Mouse (Mus musculus) gastrocnemius, adult 2 months (tissue): Measurements from ENCODE around the gene Gm2115. TPM values are rescaled to one million over a fixed set of nuclear protein-coding genes. Genes with fewer than 3 reads are reported as not detected.

Source experiments
- DNase-seq: peaks from one replicate; pipeline ENCODE4 v3.0.0; 2022
- H3K27ac ChIP-seq: fragments of 200-600 bp; 2 replicates; pipeline ENCODE4 v1.8.1; 2022; ENCODE audit warnings: mild to moderate bottlenecking
- H3K4me3 ChIP-seq: fragments of 200-600 bp; 2 replicates; pipeline ENCODE4 v1.8.1; 2022; ENCODE audit warnings: mild to moderate bottlenecking, moderate library complexity
- CTCF ChIP-seq: fragments of 200-600 bp; IDR thresholded peaks from 2 replicates; pipeline ENCODE4 v1.8.1; 2022; ENCODE audit warnings: antibody characterized with exemption, mild to moderate bottlenecking, moderate library complexity
- intact Hi-C: fragments of 180-260 bp; cut with DNase I; formaldehyde crosslinking; loops from one replicate; pipeline ENCODE4 v1.15.1; 2025
- total RNA-seq, 2 experiments: library from RNA; stranded (reverse); gene quantifications; 2 replicates each; pipeline ENCODE4 v1.2.3; 2021

Gene Gm2115
- total RNA-seq, 2 experiments from 2014 or later = 0.10 to 0.17 TPM

GRCm38 (mm10) chr7:84594087-84594916, 65.5 kb downstream of the Gm2115 start:
- intact Hi-C loops = loop anchor here (2.0 to 5.0 kb wide), 3 partner anchors 158 to 200 kb away; no protein-coding TSS in a partner anchor
- DNase-seq = no peak
- H3K4me3 ChIP-seq = no peak overlapping the region
- TF ChIP-seq CTCF = peak; percentile 56
- H3K27ac ChIP-seq = no peak overlapping the region

DNA sequence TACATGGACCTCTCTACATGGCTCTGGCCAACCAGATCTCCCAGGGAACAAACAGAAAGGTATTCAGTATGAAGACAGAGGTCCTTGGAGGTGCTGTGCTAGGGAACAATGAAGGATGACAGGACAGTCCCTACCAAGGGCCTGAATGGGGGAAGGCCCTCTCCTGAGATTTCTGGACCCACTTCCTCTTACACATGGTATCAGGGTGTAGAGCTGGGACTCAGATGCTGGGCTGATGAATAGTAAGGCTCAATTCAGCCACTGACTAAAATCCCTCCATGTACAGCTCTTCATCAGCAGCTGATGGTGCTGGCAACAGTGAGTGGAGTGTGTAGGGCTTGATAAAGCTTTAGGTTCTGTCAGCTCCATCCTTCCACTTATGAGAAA, 66.2 kb downstream of the Gm2115 start:
- no peak for TF ChIP-seq CTCF
- Histone ChIP-seq H3K27ac (no peak overlapping the region), H3K4me3 (no peak overlapping the region)
- no peak for DNase-seq
- intact Hi-C loops = loop anchor here (2.0 to 5.0 kb wide), 3 partner anchors 157 to 200 kb away; no protein-coding TSS in a partner anchor

DNA sequence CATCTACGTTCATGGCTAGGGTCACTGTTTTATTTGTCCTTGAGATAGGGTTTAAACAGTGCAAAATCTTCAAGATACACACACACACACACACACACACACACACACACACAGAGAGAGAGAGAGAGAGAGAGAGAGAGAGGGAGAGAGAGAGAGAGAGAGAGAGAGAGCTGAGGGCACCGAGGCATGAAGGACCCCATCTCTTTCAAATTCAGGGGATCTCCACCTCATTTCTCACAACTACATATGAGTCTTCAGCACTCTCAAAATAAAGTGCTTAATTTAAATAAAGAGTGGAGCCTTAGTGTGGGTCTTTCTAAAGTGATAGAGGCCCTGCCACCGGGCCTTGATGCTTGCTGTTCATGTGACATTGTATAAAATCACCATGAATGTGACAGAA, 67.2 kb downstream of the Gm2115 start:
- DNase-seq = no peak
- TF ChIP-seq CTCF = no peak
- H3K4me3 ChIP-seq = no peak overlapping the region
- intact Hi-C loops = no loop called here
- H3K27ac ChIP-seq = no peak overlapping the region

DNA sequence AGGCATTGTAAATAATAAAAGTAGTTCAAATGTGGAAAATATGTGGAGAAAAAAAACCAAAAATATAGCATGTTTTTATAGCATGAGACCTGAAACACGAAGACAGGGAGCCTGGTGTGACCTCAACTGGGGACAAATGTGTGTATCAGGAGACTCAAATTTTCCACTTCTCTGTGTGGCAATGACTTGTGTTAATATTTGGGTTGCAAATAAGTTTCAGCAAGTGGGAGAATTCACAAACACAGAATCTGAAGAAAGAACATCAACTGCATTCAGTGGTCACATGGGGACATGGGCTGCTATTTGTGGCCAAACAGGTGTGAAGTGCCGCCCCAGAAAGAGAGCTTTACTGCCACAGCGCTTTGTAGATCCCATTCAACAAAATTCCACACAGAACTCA, 67.9 kb downstream of the Gm2115 start:
- TF ChIP-seq CTCF = no peak
- DNase-seq = no peak
- intact Hi-C loops = no loop called here

GRCm38 (mm10) chr7:84600631-84601030, 71.9 kb downstream of the Gm2115 start:
- no peak for TF ChIP-seq CTCF
- DNase-seq = no peak
- no peak overlapping the region for H3K27ac ChIP-seq
- intact Hi-C loops = loop anchor here (10.0 kb wide), 1 partner anchor 84 kb away; the partner anchor contains the start of gene Zfand6
- H3K4me3 ChIP-seq = no peak overlapping the region

More for the DNA sequence above, 67.9 kb downstream of the Gm2115 start:
- no peak overlapping the region for H3K4me3 ChIP-seq
- no peak overlapping the region for H3K27ac ChIP-seq

DNA sequence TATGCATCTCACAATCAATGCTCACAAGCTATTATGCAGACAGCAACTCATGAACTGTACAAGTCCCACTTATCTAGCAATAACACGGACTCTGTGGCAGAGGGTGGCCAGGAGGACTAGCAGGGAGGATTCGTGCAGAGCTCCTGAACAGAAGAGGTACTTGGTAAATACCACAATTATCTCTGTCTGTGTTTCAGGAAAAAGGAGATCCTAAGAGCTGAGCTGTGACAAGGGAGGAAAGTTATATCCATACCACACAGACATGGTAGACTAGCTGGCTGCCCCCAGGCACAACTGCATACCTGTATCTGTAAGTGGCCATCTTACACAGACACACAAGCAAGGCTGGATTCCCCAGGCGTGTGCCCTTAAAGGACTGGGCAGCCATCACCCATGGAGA, 72.6 kb downstream of the Gm2115 start:
- Histone ChIP-seq H3K4me3 (no peak overlapping the region), H3K27ac (no peak overlapping the region)
- intact Hi-C loops = loop anchor here (10.0 kb wide), 1 partner anchor 83 kb away; the partner anchor contains the start of gene Zfand6
- no peak for TF ChIP-seq CTCF
- no peak for DNase-seq

DNA sequence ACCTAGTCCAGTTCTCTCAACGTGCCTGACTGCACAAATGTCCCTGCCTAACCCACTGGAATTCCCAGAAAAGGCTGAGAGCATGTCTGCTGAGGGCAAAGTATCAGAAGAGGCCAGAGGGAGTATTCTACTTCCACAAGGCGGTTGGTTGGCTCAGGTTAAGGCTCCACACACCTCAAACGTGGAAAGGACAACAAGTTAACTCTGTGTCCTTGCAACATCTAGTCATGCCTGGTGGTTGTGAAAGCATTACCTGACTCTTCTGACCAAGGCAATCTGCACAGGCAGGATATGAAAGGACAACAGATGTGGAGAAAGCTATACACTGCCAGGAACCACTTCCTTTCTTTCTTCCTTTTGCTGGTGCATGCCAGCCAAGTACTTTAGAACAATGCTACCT, 75.7 kb downstream of the Gm2115 start:
- no peak for DNase-seq
- TF ChIP-seq CTCF = no peak
- Histone ChIP-seq H3K4me3 (peak overlapping the region; percentile 84), H3K27ac (peak overlapping the region; percentile 86)
- intact Hi-C loops = loop anchor here (10.0 kb wide), 1 partner anchor 80 kb away; the partner anchor contains the start of gene Zfand6

DNA sequence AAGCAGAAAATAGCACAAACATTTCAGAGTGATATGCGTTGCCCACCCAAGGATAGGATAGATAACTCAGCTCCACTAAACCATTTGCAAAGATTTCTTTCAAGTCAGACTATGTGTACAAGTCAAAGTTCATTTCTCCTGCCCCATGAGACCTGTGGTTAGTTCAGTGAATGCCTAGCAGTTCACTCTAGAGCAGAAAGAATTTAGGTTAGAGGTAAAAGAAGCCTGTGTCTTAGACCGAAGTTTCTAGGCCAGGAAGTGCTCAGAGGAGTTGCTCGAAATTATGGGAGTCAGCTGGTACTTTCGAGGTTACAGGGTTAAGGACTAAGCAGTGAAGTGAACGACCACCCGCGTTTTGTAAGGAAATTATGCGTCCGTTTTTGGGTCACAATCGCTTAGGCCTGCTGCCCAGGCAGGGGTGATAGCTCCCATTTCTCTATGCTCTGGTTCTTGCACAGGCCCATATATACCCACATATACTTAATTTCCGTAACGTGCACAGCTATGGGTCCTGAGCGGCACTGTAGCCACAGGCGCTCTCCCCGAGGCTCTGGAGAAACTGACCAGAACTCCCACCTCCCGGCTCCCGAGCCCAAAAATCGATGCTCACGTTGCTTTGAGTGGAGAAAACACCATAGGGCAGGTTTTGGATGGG, 76.4 kb downstream of the Gm2115 start:
- H3K27ac ChIP-seq = peak overlapping the region; percentile 86
- DNase-seq = no peak
- TF ChIP-seq CTCF = no peak
- peak overlapping the region; percentile 84 for H3K4me3 ChIP-seq
- intact Hi-C loops = loop anchor here (10.0 kb wide), 1 partner anchor 80 kb away; the partner anchor contains the start of gene Zfand6

DNA sequence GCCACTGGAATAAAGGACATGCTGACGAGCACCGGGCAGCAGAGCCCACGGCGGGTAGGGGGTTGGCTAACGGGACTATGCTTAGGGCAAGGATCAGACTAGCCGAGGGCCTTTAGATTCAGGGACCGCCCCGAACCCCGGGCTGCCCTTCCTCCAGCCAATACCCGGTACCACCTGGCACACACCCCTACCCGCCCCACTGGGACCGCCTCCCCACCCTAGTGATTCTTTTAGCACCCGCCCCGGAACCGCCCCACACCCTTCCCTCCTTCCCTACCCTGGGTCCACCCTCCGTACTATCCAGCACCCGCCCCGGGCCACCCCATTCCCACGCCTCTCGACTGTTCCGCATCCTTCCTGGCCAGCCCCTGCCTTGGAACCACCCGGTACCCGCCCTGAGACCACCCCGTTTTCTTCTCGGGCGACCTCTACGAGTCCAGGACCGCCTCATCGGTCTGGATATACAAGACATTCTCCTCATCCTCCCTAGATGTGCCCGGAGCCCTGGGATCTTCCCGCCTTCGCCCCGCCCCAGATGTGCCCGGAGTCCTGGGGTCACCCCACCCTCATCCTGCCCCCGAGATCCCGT, 77.0 kb downstream of the Gm2115 start:
- H3K27ac ChIP-seq = peak overlapping the region; percentile 86
- intact Hi-C loops = loop anchor here (10.0 kb wide), 1 partner anchor 79 kb away; the partner anchor contains the start of gene Zfand6
- TF ChIP-seq CTCF = no peak
- H3K4me3 ChIP-seq = peak overlapping the region; percentile 84
- peak; percentile 88 for DNase-seq

- intact Hi-C loops = loop anchor here (10.0 kb wide), 1 partner anchor 78 kb away; the partner anchor contains the start of gene Zfand6
- peak within 1 kb of the TSS; percentile 86 for H3K27ac ChIP-seq
- DNase-seq = peak; percentile 63
- peak within 1 kb of the TSS; percentile 84 for H3K4me3 ChIP-seq
- no peak for TF ChIP-seq CTCF
Observed at GRCm38 (mm10) chr7:84606293-84606749, 77.6 kb downstream of the Gm2115 start, which contains the start of gene Fah. Gene Fah (minus strand): TSS chr7:84606722.

GRCm38 (mm10) chr7:84611609-84612008, 82.9 kb downstream of the Gm2115 start:
- intact Hi-C loops = no loop called here
- Histone ChIP-seq H3K27ac (no peak overlapping the region), H3K4me3 (no peak overlapping the region)
- DNase-seq = no peak
- TF ChIP-seq CTCF = no peak

DNA sequence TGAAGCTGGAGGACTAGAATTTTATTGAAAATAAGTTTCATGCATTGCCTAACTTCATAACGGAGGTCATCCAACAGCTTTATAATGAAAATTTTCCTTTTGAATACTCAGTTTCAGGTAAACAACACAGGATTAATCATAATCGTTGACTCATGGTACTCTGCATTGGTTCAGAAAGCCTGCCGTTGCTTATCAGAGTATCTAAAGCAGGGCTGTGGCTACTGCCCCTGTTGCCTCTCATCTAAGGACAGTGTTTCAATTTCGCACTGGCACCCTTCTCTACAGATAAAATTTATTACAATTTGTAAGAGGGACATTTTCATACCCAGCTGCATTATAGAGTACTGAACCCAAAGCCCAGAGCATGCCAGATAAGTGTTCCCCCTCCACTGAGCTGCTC, 83.7 kb downstream of the Gm2115 start:
- H3K4me3 ChIP-seq = no peak overlapping the region
- no peak for TF ChIP-seq CTCF
- intact Hi-C loops = no loop called here
- no peak overlapping the region for H3K27ac ChIP-seq
- no peak for DNase-seq
